Mouse (Mus musculus) lung, adult 2 months (tissue): ENCODE data around the gene Gm10382. TPM values are rescaled to one million over a fixed set of nuclear protein-coding genes. Genes with fewer than 3 reads are reported as not detected.

Source experiments
- DNase-seq: peaks from one replicate; pipeline ENCODE4 v3.0.0; 2022
- H3K4me1 ChIP-seq: fragments of 200-500 bp; 2 replicates; pipeline ENCODE4 v1.6.1; 2011; ENCODE audit warnings: low read length; ENCODE audit not compliant: control insufficient read depth, insufficient read depth
- H3K4me3 ChIP-seq: fragments of 200-500 bp; replicated peaks from 2 replicates; pipeline ENCODE3; 2011; ENCODE audit warnings: low read depth, mild to moderate bottlenecking, control low read depth, low read length; ENCODE audit errors: extremely low read depth
- CTCF ChIP-seq: fragments of 200-500 bp; IDR thresholded peaks from 2 replicates; pipeline ENCODE4 v1.5.1; 2011; ENCODE audit warnings: mild to moderate bottlenecking, low read length, control low read depth; ENCODE audit not compliant: insufficient read depth
- POLR2A ChIP-seq: fragments of 200-500 bp; IDR thresholded peaks from 2 replicates; pipeline ENCODE4 v1.6.1; 2011; ENCODE audit warnings: low read depth, mild to moderate bottlenecking, control low read depth, low read length, borderline replicate concordance; ENCODE audit errors: extremely low read depth
- WGBS: fragments of 180-500 bp; shearing (Covaris S2); methylation state at CpG from one replicate; pipeline ENCODE4 v1.1.7; 2018; 5-methylcytosine and 5-hydroxymethylcytosine counted together
- polyA plus RNA-seq: library from polyadenylated mRNA; depleted of rRNA; stranded (reverse); fragments of >200 nt; gene quantifications from 2 replicates; pipeline ENCODE4 v1.2.3, GENCODE M21; 2012; rRNA removed

The Gm10382 gene
- polyA plus RNA-seq = 0.20 and 0.25 TPM in 2 replicates

- Histone ChIP-seq H3K4me1 (peaks cover 18% of the 10 kb centered on the region), H3K4me3 (peak within 1 kb of the TSS; percentile 94)
- DNase-seq = peak; percentile 84
- TF ChIP-seq CTCF = no peak
- TF ChIP-seq POLR2A = peak; percentile 83; the same call in 1 of the 2 replicates
- WGBS = 1% methylated on average over 41 of the region's 41 CpGs
Measured at GRCm38 (mm10) chr5:125389131-125389578, at the start of gene Gm10382. TSS of gene Gm10382 (plus strand) at chr5:125389322.

GRCm38 (mm10) chr5:125339851-125340531 is 49.1 kb upstream of the Gm10382 start:
- TF ChIP-seq POLR2A (no peak), CTCF (no peak)
- DNase-seq = peak; percentile 37

GRCm38 (mm10) chr5:125340547-125341262 is 48.4 kb upstream of the Gm10382 start, which contains the start of gene Scarb1:
TSS of gene Scarb1 (minus strand) at chr5:125341094.
- Histone ChIP-seq H3K4me3 (peak within 1 kb of the TSS; percentile 93), H3K4me1 (peaks cover 7% of the 10 kb centered on the region; the same call in 1 of the 2 replicates)
- peak; percentile 90 for DNase-seq
- peak; percentile 91; the same call in 1 of the 2 replicates for TF ChIP-seq POLR2A
- no peak for TF ChIP-seq CTCF
- under 1% methylated on average over 42 of the region's 42 CpGs for WGBS

More at GRCm38 (mm10) chr5:125339851-125340531, 49.1 kb upstream of the Gm10382 start:
- Histone ChIP-seq H3K4me1 (peaks cover 7% of the 10 kb centered on the region; the same call in 1 of the 2 replicates), H3K4me3 (peak overlapping the region; percentile 93)
- WGBS = 9% methylated on average over 25 of the region's 25 CpGs

- no peak for DNase-seq
- H3K4me3 ChIP-seq = no peak overlapping the region
- 42% methylated on average over 14 of the region's 14 CpGs for WGBS
- no peak for TF ChIP-seq POLR2A
- no peak for TF ChIP-seq CTCF
- H3K4me1 ChIP-seq = peaks cover 7% of the 10 kb centered on the region; the same call in 1 of the 2 replicates
Measured at GRCm38 (mm10) chr5:125341459-125342090, 47.5 kb upstream of the Gm10382 start.

- Histone ChIP-seq H3K4me3 (no peak overlapping the region), H3K4me1 (no peaks in the 10 kb centered on the region)
- WGBS = 89% methylated on average over 6 of the region's 6 CpGs
- TF ChIP-seq POLR2A = no peak
- no peak for TF ChIP-seq CTCF
- DNase-seq = no peak
Measured at GRCm38 (mm10) chr5:125344296-125344695, 44.8 kb upstream of the Gm10382 start.

- H3K4me1 ChIP-seq = no peaks in the 10 kb centered on the region
- no peak for TF ChIP-seq POLR2A
- no peak for TF ChIP-seq CTCF
- no peak overlapping the region for H3K4me3 ChIP-seq
- no peak for DNase-seq
- WGBS = 71% methylated on average over 7 of the region's 7 CpGs
Measured at GRCm38 (mm10) chr5:125348067-125348466, 41.1 kb upstream of the Gm10382 start.

- 36% methylated on average over 8 of the region's 8 CpGs for WGBS
- Histone ChIP-seq H3K4me3 (no peak overlapping the region), H3K4me1 (no peaks in the 10 kb centered on the region)
- DNase-seq = peak; percentile 57
- TF ChIP-seq CTCF (peak; percentile 67), POLR2A (no peak)
Measured at GRCm38 (mm10) chr5:125348487-125348886, 40.6 kb upstream of the Gm10382 start.

GRCm38 (mm10) chr5:125349391-125349790 is 39.7 kb upstream of the Gm10382 start:
- Histone ChIP-seq H3K4me3 (no peak overlapping the region), H3K4me1 (no peaks in the 10 kb centered on the region)
- no peak for TF ChIP-seq CTCF
- TF ChIP-seq POLR2A = no peak
- WGBS = 84% methylated on average over 3 of the region's 3 CpGs
- no peak for DNase-seq

- WGBS = 82% methylated on average over 8 of the region's 8 CpGs
- no peak for TF ChIP-seq POLR2A
- TF ChIP-seq CTCF = no peak
Measured at GRCm38 (mm10) chr5:125351057-125351456, 38.1 kb upstream of the Gm10382 start.

More at GRCm38 (mm10) chr5:125351057-125351456, 38.1 kb upstream of the Gm10382 start:
- Histone ChIP-seq H3K4me1 (no peaks in the 10 kb centered on the region), H3K4me3 (no peak overlapping the region)
- DNase-seq = no peak
